Mouse (Mus musculus) heart, postnatal 0 days (tissue): ENCODE data around the gene Mapre3.
A peak's percentile ranks its signal among the peaks of the same experiment; 100 is the strongest.

Experiments used
- CTCF ChIP-seq: IDR thresholded peaks from 2 replicates; pipeline ENCODE4 v1.5.1; 2016; ENCODE audit warnings: antibody characterized with exemption, control low read depth, low read depth
- EP300 ChIP-seq: IDR thresholded peaks from 2 replicates; pipeline ENCODE4 v1.6.1; 2016; ENCODE audit warnings: antibody characterized with exemption, low read depth

- peak; percentile 98 for TF ChIP-seq CTCF
- no peak for TF ChIP-seq EP300
Measured at GRCm38 (mm10) chr5:30806106-30806505, 8.3 kb upstream of the Mapre3 start.
